Mouse (Mus musculus): ENCODE measurements around the gene Hsp90b1. TPM values are rescaled to one million over a fixed set of nuclear protein-coding genes. Genes with fewer than 3 reads are reported as not detected.
A peak's percentile ranks its signal among the peaks of the same experiment; 100 is the strongest.

Hsp90b1 gene
- total and polyA plus RNA-seq, 3 experiments = 635 to 1,160 (median 799) TPM

- Histone ChIP-seq H3K9ac (ENCODE audit: insufficient read depth, low read depth) (no peak overlapping the region), H3K27me3 (replicated peaks) (no peaks in the 10 kb centered on the region), H3K9me3 (replicated peaks; ENCODE audit: low read length) (no peaks in the 10 kb centered on the region), H3K36me3 (replicated peaks in 1 of 2; ENCODE audit: control insufficient read depth in 1 of 2, insufficient read depth in 1 of 2, low read length in 1 of 2) (peaks cover 4 to 11% of the 10 kb centered on the region in 2 experiments), H3K4me1 (ENCODE audit: control insufficient read depth in 1 of 2, insufficient read depth in 2 of 2) (peaks cover 7 to 21% of the 10 kb centered on the region in 2 experiments), H3K79me2 (replicated peaks; ENCODE audit: control insufficient read depth, extremely low read depth, insufficient read depth, poor library complexity, severe bottlenecking) (no peaks in the 10 kb centered on the region), H3K4me2 (ENCODE audit: insufficient read depth, low read depth, poor library complexity, severe bottlenecking) (no peak overlapping the region), H3K27ac (ENCODE audit: insufficient read depth, low read depth) (no peak overlapping the region), H3K4me3 (replicated peaks in 1 of 3; ENCODE audit: low read depth in 2 of 3, low read length in 2 of 3, poor library complexity in 1 of 3) (no peak overlapping the region)
- no peak for DNase-seq (ENCODE audit: extremely low read depth)
- dilution Hi-C loops (cut with MboI; ENCODE audit: extremely low pct_ligation_motif_present, extremely low pct_unique_long_range_greater_than_20kb, low sequenced_read_pairs) = no loop called here
- in situ Hi-C loops (cut with MboI; ENCODE audit: low pct_ligation_motif_present, low pct_unique_long_range_greater_than_20kb, low sequenced_read_pairs) = no loop called here
- TF ChIP-seq ZNF384 (IDR thresholded peaks at IDR 0.05; ENCODE audit: low read depth, low read length) (peak; percentile 76), HCFC1 (IDR thresholded peaks at IDR 0.05; ENCODE audit: low read depth, low read length) (no peak), JUND (conservative IDR thresholded peaks at IDR 0.05; ENCODE audit: low read depth, low read length) (no peak)
Observed at GRCm38 (mm10) chr10:86731500-86731863, 26.2 kb upstream of the Hsp90b1 start.

GRCm38 (mm10) chr10:86730823-86731499 is 25.7 kb upstream of the Hsp90b1 start:
- TF ChIP-seq ETS1 (conservative IDR thresholded peaks at IDR 0.05; ENCODE audit: low read depth, low read length) (no peak), GABPA (IDR thresholded peaks at IDR 0.05; ENCODE audit: insufficient replicate concordance, low read depth, low read length) (no peak), SIN3A (IDR thresholded peaks at IDR 0.05; ENCODE audit: low read length) (no peak), MEF2A (IDR thresholded peaks at IDR 0.05; ENCODE audit: borderline replicate concordance, low read depth, low read length) (no peak), SMC3 (IDR thresholded peaks at IDR 0.05; ENCODE audit: low read depth, low read length) (peak; percentile 85), RAD21 (IDR thresholded peaks at IDR 0.05; ENCODE audit: low read depth, low read length) (peak; percentile 83), IRF4 (IDR thresholded peaks at IDR 0.05; ENCODE audit: low read depth, low read length) (peak; percentile 34; the same call in 1 of the 2 replicates), BHLHE40 (IDR thresholded peaks at IDR 0.05; ENCODE audit: low read depth, low read length) (0 out of 2 replicates have a peak, but pooled peaks have one; percentile 6), ZC3H11A (IDR thresholded peaks at IDR 0.05; ENCODE audit: low read depth, low read length) (peak; percentile 43; the same call in 1 of the 2 replicates), CTCF (conservative IDR thresholded peaks at IDR 0.05 in 1 of 2, IDR thresholded peaks at IDR 0.05 in 1 of 2; ENCODE audit: low read depth in 2 of 2, low read length in 2 of 2) (peak; percentile 82 to 86)
- Histone ChIP-seq H3K27ac (ENCODE audit: insufficient read depth, low read depth) (no peak overlapping the region), H3K9ac (ENCODE audit: insufficient read depth, low read depth) (no peak overlapping the region), H3K79me2 (replicated peaks; ENCODE audit: control insufficient read depth, extremely low read depth, insufficient read depth, poor library complexity, severe bottlenecking) (no peaks in the 10 kb centered on the region), H3K27me3 (replicated peaks) (no peaks in the 10 kb centered on the region), H3K9me3 (replicated peaks; ENCODE audit: low read length) (no peaks in the 10 kb centered on the region), H3K4me1 (ENCODE audit: control insufficient read depth in 1 of 2, insufficient read depth in 2 of 2) (peaks cover 7 to 26% of the 10 kb centered on the region in 2 experiments), H3K36me3 (replicated peaks in 1 of 2; ENCODE audit: control insufficient read depth in 1 of 2, insufficient read depth in 1 of 2, low read length in 1 of 2) (peaks cover 4 to 11% of the 10 kb centered on the region in 2 experiments), H3K4me2 (ENCODE audit: insufficient read depth, low read depth, poor library complexity, severe bottlenecking) (no peak overlapping the region), H3K4me3 (replicated peaks in 1 of 3; ENCODE audit: low read depth in 2 of 3, low read length in 2 of 3, poor library complexity in 1 of 3) (no peak overlapping the region)
- DNase-seq (ENCODE audit: extremely low read depth) = peak; percentile 77
- in situ Hi-C loops (cut with MboI; ENCODE audit: low pct_ligation_motif_present, low pct_unique_long_range_greater_than_20kb, low sequenced_read_pairs) = no loop called here
- dilution Hi-C loops (cut with MboI; ENCODE audit: extremely low pct_ligation_motif_present, extremely low pct_unique_long_range_greater_than_20kb, low sequenced_read_pairs) = no loop called here
